Mouse (Mus musculus) MEL (cell line): ENCODE data around the gene Asic3. TPM values are rescaled to one million over a fixed set of nuclear protein-coding genes. Genes with fewer than 3 reads are reported as not detected.
A peak's percentile ranks its signal among the peaks of the same experiment; 100 is the strongest.

Experiments
- DNase-seq: peaks from one replicate; pipeline ENCODE4 v3.0.0; 2011; ENCODE audit warnings: low read depth, low spot score
- H3K27ac ChIP-seq: 2 replicates; pipeline ENCODE4 v1.5.1; 2012; ENCODE audit warnings: low read depth, mild to moderate bottlenecking, control low read depth, low read length, moderate library complexity; ENCODE audit not compliant: control insufficient read depth
- H3K27me3 ChIP-seq, 2 experiments: fragments of 150-350 bp in 1 of 2; sonication (generic) in 1 of 2; 2 replicates each; pipeline ENCODE4 v1.6.1; 2012; ENCODE audit warnings: low read length in 2 of 2, mild to moderate bottlenecking in 2 of 2, improper control_type of control experiment in 1 of 2, moderate library complexity in 1 of 2; ENCODE audit not compliant: insufficient read depth in 2 of 2, control insufficient read depth in 1 of 2
- H3K36me3 ChIP-seq, 2 experiments: 2 replicates each; pipeline ENCODE4 v1.6.1; 2012 to 2014; ENCODE audit warnings: low read length in 2 of 2, improper control_type of control experiment in 1 of 2, inconsistent platforms in 1 of 2, mild to moderate bottlenecking in 1 of 2; ENCODE audit not compliant: insufficient read depth in 2 of 2, control insufficient read depth in 1 of 2
- H3K4me1 ChIP-seq, 2 experiments: fragments of 150-350 bp in 1 of 2; sonication (generic) in 1 of 2; 2 replicates each; pipeline ENCODE4 v1.6.1; 2012; ENCODE audit warnings: low read length in 2 of 2, improper control_type of control experiment in 1 of 2, mild to moderate bottlenecking in 1 of 2; ENCODE audit not compliant: insufficient read depth in 2 of 2, control insufficient read depth in 1 of 2
- H3K4me3 ChIP-seq, 2 experiments: fragments of 150-350 bp in 1 of 2; sonication (generic) in 1 of 2; 2 replicates each; pipeline ENCODE4 v1.5.1; 2012; ENCODE audit warnings: low read depth in 2 of 2, low read length in 2 of 2, mild to moderate bottlenecking in 2 of 2, moderate library complexity in 2 of 2, control low read depth in 1 of 2, improper control_type of control experiment in 1 of 2; ENCODE audit not compliant: control insufficient read depth in 1 of 2, insufficient read depth in 1 of 2
- H3K79me2 ChIP-seq: 2 replicates; pipeline ENCODE4 v1.6.1; 2012; ENCODE audit warnings: mild to moderate bottlenecking, low read length, moderate library complexity; ENCODE audit not compliant: control insufficient read depth, poor library complexity, insufficient read depth
- H3K9ac ChIP-seq: 2 replicates; pipeline ENCODE4 v1.6.1; 2012; ENCODE audit warnings: low read depth, mild to moderate bottlenecking, control low read depth, low read length, moderate library complexity; ENCODE audit not compliant: control insufficient read depth, poor library complexity, severe bottlenecking
- H3K9me3 ChIP-seq: fragments of 150-350 bp; sonication (generic); replicated peaks from 2 replicates; pipeline ENCODE4 v1.6.1; 2012; ENCODE audit warnings: mild to moderate bottlenecking, low read length, improper control_type of control experiment, moderate library complexity; ENCODE audit not compliant: insufficient read depth
- BHLHE40 ChIP-seq: IDR thresholded peaks from 2 replicates; pipeline ENCODE4 v1.6.1; 2012; ENCODE audit warnings: low read depth, mild to moderate bottlenecking, inconsistent platforms, low read length, improper control_type of control experiment, borderline replicate concordance
- CHD1 ChIP-seq: IDR thresholded peaks from 2 replicates; pipeline ENCODE4 v1.6.1; 2012; ENCODE audit warnings: low read depth, mild to moderate bottlenecking, inconsistent platforms, low read length, improper control_type of control experiment
- CHD2 ChIP-seq: IDR thresholded peaks from 2 replicates; pipeline ENCODE4 v1.6.1; 2011; ENCODE audit warnings: low read length, improper control_type of control experiment
- ETS1 ChIP-seq: IDR thresholded peaks from 2 replicates; pipeline ENCODE4 v1.6.1; 2012; ENCODE audit warnings: low read depth, mild to moderate bottlenecking, inconsistent platforms, low read length, improper control_type of control experiment, moderate library complexity
- GABPA ChIP-seq: IDR thresholded peaks from 2 replicates; pipeline ENCODE4 v1.6.1; 2012; ENCODE audit warnings: low read depth, mild to moderate bottlenecking, inconsistent platforms, low read length, improper control_type of control experiment, moderate library complexity
- GATA1 ChIP-seq: IDR thresholded peaks from 2 replicates; pipeline ENCODE4 v1.6.1; 2011; ENCODE audit warnings: low read depth, low read length, improper control_type of control experiment
- MAX ChIP-seq: IDR thresholded peaks from 2 replicates; pipeline ENCODE4 v1.6.1; 2011; ENCODE audit warnings: low read length, improper control_type of control experiment
- MYB ChIP-seq: IDR thresholded peaks from 2 replicates; pipeline ENCODE4 v1.6.1; 2011; ENCODE audit warnings: mild to moderate bottlenecking, low read depth, low read length, improper control_type of control experiment
- NELFE ChIP-seq: IDR thresholded peaks from 2 replicates; pipeline ENCODE4 v1.6.1; 2011; ENCODE audit warnings: low read depth, low read length, improper control_type of control experiment
- POLR2AphosphoS2 ChIP-seq: IDR thresholded peaks from 2 replicates; pipeline ENCODE4 v1.6.1; 2011; ENCODE audit warnings: low read length, improper control_type of control experiment
- RCOR1 ChIP-seq: IDR thresholded peaks from 2 replicates; pipeline ENCODE4 v1.6.1; 2012; ENCODE audit warnings: low read depth, mild to moderate bottlenecking, inconsistent platforms, low read length, improper control_type of control experiment
- SMC3 ChIP-seq: IDR thresholded peaks from 2 replicates; pipeline ENCODE4 v1.6.1; 2011; ENCODE audit warnings: low read depth, low read length, improper control_type of control experiment
- TCF12 ChIP-seq: IDR thresholded peaks from 2 replicates; pipeline ENCODE4 v1.6.1; 2014; ENCODE audit warnings: low read depth, mild to moderate bottlenecking, inconsistent platforms, low read length, improper control_type of control experiment, moderate library complexity
- USF1 ChIP-seq: IDR thresholded peaks from 2 replicates; pipeline ENCODE4 v1.6.1; 2014; ENCODE audit warnings: low read depth, mild to moderate bottlenecking, inconsistent platforms, low read length, improper control_type of control experiment, moderate library complexity
- ZC3H11A ChIP-seq: IDR thresholded peaks from 2 replicates; pipeline ENCODE4 v1.6.1; 2012; ENCODE audit warnings: low read depth, mild to moderate bottlenecking, inconsistent platforms, low read length, improper control_type of control experiment
- ZMIZ1 ChIP-seq: IDR thresholded peaks from 2 replicates; pipeline ENCODE4 v1.6.1; 2012; ENCODE audit warnings: low read depth, mild to moderate bottlenecking, inconsistent platforms, low read length, improper control_type of control experiment, moderate library complexity
- ZNF384 ChIP-seq: IDR thresholded peaks from 2 replicates; pipeline ENCODE4 v1.6.1; 2012; ENCODE audit warnings: low read depth, mild to moderate bottlenecking, inconsistent platforms, low read length, improper control_type of control experiment
- polyA plus RNA-seq, 2 experiments: library from polyadenylated mRNA; stranded (reverse) in 1 of 2; unstranded in 1 of 2; fragments of >175 nt in 1 of 2; fragments of >200 nt in 1 of 2; gene quantifications; 2 replicates each; pipeline versions ENCODE4 v1.2.1 to v1.2.4; 2012; ENCODE audit warnings: low replicate concordance in 2 of 2, low read depth in 1 of 2; ENCODE audit not compliant: insufficient read length in 2 of 2, insufficient read depth in 1 of 2, missing spikeins in 1 of 2
- total RNA-seq: library from RNA; depleted of rRNA; stranded (reverse); fragments of 300-350 nt; gene quantifications from 2 replicates; pipeline ENCODE4 v1.2.3, GENCODE M21; 2012

Gene Asic3
- total and polyA plus RNA-seq, 3 experiments = 0.04 to 0.35 TPM; not detected in 1

DNA sequence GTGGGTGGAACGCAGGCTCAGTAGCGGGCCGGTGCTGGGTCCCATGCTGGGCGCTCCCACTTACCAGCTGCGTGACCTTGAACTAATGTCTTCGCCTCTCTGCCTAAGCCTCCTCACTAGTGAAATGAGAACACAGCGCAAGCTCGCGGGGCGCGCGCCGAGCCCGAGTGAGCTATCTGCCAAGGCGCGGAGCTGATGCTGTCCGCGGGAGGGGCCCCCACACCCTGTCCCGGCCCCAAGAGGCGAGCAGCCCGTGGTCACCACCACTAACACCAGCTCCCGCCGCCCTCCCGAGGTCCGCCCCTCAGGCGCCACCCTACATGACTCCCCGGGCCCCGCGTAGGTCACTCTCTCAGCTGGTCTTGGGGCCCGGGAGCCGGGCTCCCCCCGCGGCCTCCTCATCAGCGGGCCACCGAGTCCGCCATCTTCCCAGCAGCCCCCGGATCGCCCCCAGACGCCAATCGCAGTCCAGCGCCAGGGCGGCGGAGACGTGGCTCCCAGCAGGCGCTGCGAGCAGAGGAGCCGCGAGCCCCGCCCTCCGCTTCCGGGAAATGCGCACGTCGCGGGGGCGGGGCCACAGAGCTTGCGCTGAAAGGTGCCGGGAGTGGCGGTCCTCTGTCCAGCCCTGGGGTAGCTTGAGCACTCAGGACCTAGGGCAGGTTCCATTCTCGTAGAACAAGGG lies 31.7 kb downstream of the Asic3 start, which contains the start of gene Fastk (continued):
- TF ChIP-seq RCOR1 (no peak), CHD2 (no peak), ETS1 (no peak), ZMIZ1 (peak; percentile 86), BHLHE40 (no peak), SMC3 (no peak), ZNF384 (no peak), NELFE (peak; percentile 95), TCF12 (peak; percentile 87)

DNA sequence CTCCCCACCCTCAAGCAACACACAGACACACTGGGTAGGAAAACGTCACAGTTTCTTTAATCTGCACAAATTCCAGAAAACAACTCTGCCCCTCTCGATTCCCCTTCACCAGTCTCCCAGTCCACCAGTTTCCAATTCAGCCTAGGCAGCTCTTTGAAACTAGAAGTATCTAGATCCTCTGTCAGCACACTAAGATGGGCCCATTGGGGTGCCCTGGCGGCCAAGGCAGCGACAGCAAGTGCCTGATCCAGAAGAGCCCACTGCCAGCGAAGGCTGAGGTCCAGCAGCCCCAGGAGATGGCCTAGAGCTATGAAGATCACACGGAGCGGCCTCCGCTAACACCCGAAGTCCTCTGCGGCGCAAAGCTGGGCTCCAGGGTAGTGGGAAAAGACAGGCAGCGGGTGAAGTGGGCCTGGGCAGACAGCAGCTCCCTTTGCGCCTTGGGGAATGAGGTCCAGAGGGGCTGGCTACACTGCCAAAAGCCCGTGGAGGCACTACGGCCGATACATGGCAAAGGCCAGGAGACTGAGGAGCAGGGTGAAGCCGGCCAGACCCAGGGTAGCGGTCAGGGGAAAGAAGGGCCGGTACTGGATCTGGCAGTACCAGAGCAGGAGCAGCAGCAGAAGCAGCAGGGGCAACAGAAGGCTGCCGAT lies 32.4 kb downstream of the Asic3 start:
- Histone ChIP-seq H3K4me1 (peaks cover 6 to 13% of the 10 kb centered on the region in 2 experiments), H3K4me3 (peak overlapping the region; percentile 78 to 93), H3K36me3 (peaks cover 0 to 17% of the 10 kb centered on the region in 2 experiments; a peak in 3 of 4 replicates), H3K27me3 (no peaks in the 10 kb centered on the region), H3K27ac (peak overlapping the region; percentile 27), H3K9ac (peak overlapping the region; percentile 80), H3K9me3 (no peaks in the 10 kb centered on the region), H3K79me2 (peaks cover 14% of the 10 kb centered on the region)
- TF ChIP-seq GATA1 = no peak
- TF ChIP-seq MAX = peak; percentile 56
- 0 out of 2 replicates have a peak, but pooled peaks have one; percentile 17 for TF ChIP-seq MYB
- TF ChIP-seq CHD1 = 0 out of 2 replicates have a peak, but pooled peaks have one; percentile 67
- DNase-seq = no peak

DNA sequence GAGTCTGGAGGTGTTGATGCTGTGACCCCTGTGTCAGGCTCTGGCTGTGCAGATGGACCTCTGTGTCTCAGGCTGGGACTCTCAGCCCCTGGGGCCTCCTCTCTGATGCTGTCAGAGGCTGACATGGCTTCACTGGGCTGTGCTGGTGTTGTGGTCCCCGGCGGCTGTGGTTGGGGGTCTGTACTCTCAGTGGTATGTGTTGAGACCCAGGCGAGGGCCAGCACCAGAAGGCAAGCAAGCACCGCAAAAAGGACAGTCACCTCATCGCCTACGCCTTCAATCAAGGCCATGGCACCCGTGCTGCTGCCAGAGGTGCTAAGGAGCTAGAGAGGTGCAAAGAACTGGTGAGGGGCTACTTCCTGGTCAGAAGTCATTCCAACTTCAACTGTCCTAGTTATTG lies 33.4 kb downstream of the Asic3 start:
- Histone ChIP-seq H3K4me3 (peak overlapping the region in 1 of 2 experiments; percentile 66; a peak in 2 of 4 replicates), H3K79me2 (peaks cover 16% of the 10 kb centered on the region), H3K27ac (no peak overlapping the region), H3K4me1 (peaks cover 6 to 18% of the 10 kb centered on the region in 2 experiments), H3K36me3 (peaks cover 0 to 24% of the 10 kb centered on the region in 2 experiments; a peak in 3 of 4 replicates), H3K27me3 (no peaks in the 10 kb centered on the region), H3K9me3 (no peaks in the 10 kb centered on the region), H3K9ac (no peak overlapping the region)
- DNase-seq = no peak
- TF ChIP-seq ZC3H11A = no peak
- TF ChIP-seq GABPA = no peak
- no peak for TF ChIP-seq POLR2AphosphoS2
- TF ChIP-seq USF1 = no peak
